Comparison of ENCODE assay signal across 26 mouse cellular contexts in the genomic region with DNA sequence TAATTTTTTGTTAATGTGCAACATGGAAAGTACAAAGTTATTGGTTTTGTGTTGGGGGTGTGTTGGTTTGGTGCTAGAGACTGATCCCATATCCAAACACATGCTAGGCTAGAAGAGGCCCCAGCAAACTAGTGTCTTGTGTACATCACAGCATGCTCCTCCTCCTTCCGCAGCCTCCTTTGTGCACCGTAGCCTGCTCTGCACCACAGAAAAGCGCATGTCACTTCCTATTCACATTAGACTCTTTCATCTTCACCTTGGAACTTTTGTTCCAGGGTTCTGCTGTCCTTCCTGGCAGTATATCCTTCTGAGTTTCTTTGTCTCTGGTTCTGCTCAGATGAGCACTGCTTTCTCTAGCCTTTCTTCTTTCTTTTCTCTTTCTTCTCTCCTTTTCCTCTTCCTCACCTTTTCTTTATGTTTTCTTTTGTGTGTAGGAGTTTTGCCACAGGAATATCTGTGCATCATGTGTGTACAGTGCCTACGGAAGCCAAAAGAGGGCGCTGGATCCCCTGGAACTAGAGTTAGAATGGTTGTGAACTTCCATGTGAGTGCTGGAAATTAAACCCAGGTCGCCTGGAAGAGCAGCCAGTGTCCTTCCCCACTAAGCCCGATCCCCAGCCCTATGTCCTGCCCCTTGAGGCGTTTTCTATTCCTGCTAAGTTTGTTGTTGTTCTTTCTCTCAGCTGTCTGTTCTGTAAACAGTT.
A peak's percentile ranks its signal among the peaks of the same experiment; 100 is the strongest.
DNase-seq lines count a peak whose midpoint lies in the region; ATAC-seq and TF ChIP-seq lines count a peak whose summit lies in the region.
"Had no signal": no experiment of that assay in that cellular context is flagged by ENCODE, and none has a peak within 500 bp of the region (broad histone marks: within the 10 kb centered on the region; RNA-seq: fewer than 3 reads in every experiment).

No protein-coding gene starts in this region.

- 77% methylated on average over 8 of the region's 8 CpGs for WGBS in hindbrain, embryonic 11.5 days
- 72% methylated on average over 8 of the region's 8 CpGs for WGBS in hindbrain, embryonic 16.5 days
- WGBS in midbrain, postnatal 0 days = 76% methylated on average over 8 of the region's 8 CpGs
- 77% methylated on average over 8 of the region's 8 CpGs for WGBS in midbrain, embryonic 11.5 days

- no peaks in the 10 kb centered on the region for H3K27me3 ChIP-seq in hindbrain, embryonic 11.5 days (ENCODE audit: control insufficient read depth, insufficient read depth, low read length)
- no peaks in the 10 kb centered on the region for H3K27me3 ChIP-seq in hindbrain, embryonic 16.5 days (replicated peaks; ENCODE audit: control insufficient read depth, insufficient read depth, low read length)
- H3K27me3 ChIP-seq in midbrain, postnatal 0 days (ENCODE audit: insufficient read depth, low read length) = no peaks in the 10 kb centered on the region
- H3K27me3 ChIP-seq in midbrain, embryonic 11.5 days (ENCODE audit: control insufficient read depth, insufficient read depth, low read length) = no peaks in the 10 kb centered on the region
- no peaks in the 10 kb centered on the region for H3K27me3 ChIP-seq in Patski
- H3K27me3 ChIP-seq: embryonic facial prominence, embryonic 15.5 days; heart, embryonic 12.5 days; neural tube, embryonic 15.5 days had no signal

- no peak overlapping the region for H3K9ac ChIP-seq in hindbrain, embryonic 11.5 days (ENCODE audit: low read depth, low read length)
- no peak overlapping the region for H3K9ac ChIP-seq in hindbrain, embryonic 16.5 days (ENCODE audit: low read depth, low read length)
- no peak overlapping the region for H3K9ac ChIP-seq in midbrain, postnatal 0 days (replicated peaks; ENCODE audit: low read length, poor library complexity, severe bottlenecking)
- H3K9ac ChIP-seq in midbrain, embryonic 11.5 days (ENCODE audit: low read length) = no peak overlapping the region
- H3K9ac ChIP-seq: embryonic facial prominence, embryonic 15.5 days; heart, embryonic 12.5 days; neural tube, embryonic 15.5 days had no signal

- H3K4me3 ChIP-seq in hindbrain, embryonic 11.5 days (ENCODE audit: low read depth, low read length) = no peak overlapping the region
- no peak overlapping the region for H3K4me3 ChIP-seq in hindbrain, embryonic 16.5 days (ENCODE audit: low read length)
- no peak overlapping the region for H3K4me3 ChIP-seq in midbrain, postnatal 0 days (ENCODE audit: low read depth, low read length)
- H3K4me3 ChIP-seq in midbrain, embryonic 11.5 days (ENCODE audit: low read depth, low read length) = no peak overlapping the region
- H3K4me3 ChIP-seq: embryonic facial prominence, embryonic 15.5 days; forebrain, embryonic 10.5 days; heart, embryonic 12.5 days; left cerebral cortex, adult 2 months; limb, embryonic 10.5 days; myocyte; neural tube, embryonic 15.5 days had no signal

- POLR2A ChIA-PET in Patski (lab: Charles Lee) = no interaction called here

- peak; percentile 9; the same call in 1 of the 2 replicates for TF ChIP-seq CTCF in midbrain, postnatal 0 days (IDR thresholded peaks at IDR 0.05)
- TF ChIP-seq CTCF in Patski (IDR thresholded peaks at IDR 0.05) = peak; percentile 30

- H3K36me3 ChIP-seq in hindbrain, embryonic 11.5 days (ENCODE audit: control insufficient read depth, insufficient read depth, low read length) = no peaks in the 10 kb centered on the region; the same call in 1 of the 2 replicates
- peaks cover 10% of the 10 kb centered on the region for H3K36me3 ChIP-seq in hindbrain, embryonic 16.5 days (ENCODE audit: control insufficient read depth, insufficient read depth, low read length)
- H3K36me3 ChIP-seq in midbrain, postnatal 0 days (ENCODE audit: insufficient read depth, low read length) = peaks cover 22% of the 10 kb centered on the region
- H3K36me3 ChIP-seq in midbrain, embryonic 11.5 days (ENCODE audit: control insufficient read depth, insufficient read depth, low read length) = peaks cover 3% of the 10 kb centered on the region; the same call in 1 of the 2 replicates

- no peak for ATAC-seq in hindbrain, embryonic 11.5 days (ENCODE audit: low FRiP score)
- ATAC-seq in hindbrain, embryonic 16.5 days = no peak
- no peak for ATAC-seq in midbrain, postnatal 0 days (ENCODE audit: low FRiP score)
- no peak for ATAC-seq in midbrain, embryonic 11.5 days (ENCODE audit: low FRiP score)
- ATAC-seq in Patski = no peak
- no peak for ATAC-seq in erythroblast, adult 5-6 weeks (replicated peaks; ENCODE audit: low FRiP score, poor library complexity, severe bottlenecking)

- H3K27ac ChIP-seq in hindbrain, embryonic 11.5 days (ENCODE audit: low read depth, low read length) = 0 out of 2 replicates have a peak overlapping the region, but pooled peaks have one; percentile 44
- H3K27ac ChIP-seq in hindbrain, embryonic 16.5 days (ENCODE audit: low read depth, low read length) = no peak overlapping the region
- H3K27ac ChIP-seq in midbrain, postnatal 0 days (ENCODE audit: low read depth, low read length) = no peak overlapping the region
- H3K27ac ChIP-seq in midbrain, embryonic 11.5 days (ENCODE audit: low read depth, low read length) = no peak overlapping the region
- H3K27ac ChIP-seq: embryonic facial prominence, embryonic 15.5 days; forebrain, embryonic 10.5 days; left cerebral cortex, adult 2 months; limb, embryonic 10.5 days; neural tube, embryonic 15.5 days had no signal

- no peaks in the 10 kb centered on the region; the same call in 1 of the 2 replicates for H3K4me1 ChIP-seq in hindbrain, embryonic 11.5 days (replicated peaks; ENCODE audit: control insufficient read depth, insufficient read depth, low read length)
- 0 out of 2 replicates have a peak, but pooled peaks cover 3% of the 10 kb centered on the region for H3K4me1 ChIP-seq in hindbrain, embryonic 16.5 days (ENCODE audit: control insufficient read depth, insufficient read depth, low read depth, low read length)
- no peaks in the 10 kb centered on the region for H3K4me1 ChIP-seq in midbrain, postnatal 0 days (ENCODE audit: insufficient read depth, low read length)
- H3K4me1 ChIP-seq in midbrain, embryonic 11.5 days (ENCODE audit: control insufficient read depth, insufficient read depth, low read length) = no peaks in the 10 kb centered on the region
- H3K4me1 ChIP-seq: embryonic facial prominence, embryonic 15.5 days; forebrain, embryonic 10.5 days; heart, embryonic 12.5 days; limb, embryonic 10.5 days had no signal

- DNase-seq in hindbrain, embryonic 11.5 days (ENCODE audit: low spot score) = no peak
- no peak for DNase-seq in midbrain, postnatal 0 days (ENCODE audit: low spot score)
- no peak for DNase-seq in midbrain, embryonic 11.5 days (ENCODE audit: low spot score, missing footprints)
- no peak for DNase-seq in Patski (ENCODE audit: low read depth, low spot score)
- DNase-seq in naive thymus-derived CD4-positive, alpha-beta T cell, adult 2 months (ENCODE audit: low read depth) = peak; percentile 23
- DNase-seq: adrenal gland, adult 2 months; cerebellum, adult 2 months; cerebellum, postnatal 36 days; gastrocnemius, postnatal 36 days; heart, postnatal 14 days; kidney, adult 8-10 months; kidney, postnatal 14 days; lung, adult 2 months; lung, postnatal 36 days; right cerebral cortex, postnatal 14 days; thymus, postnatal 25 days had no signal

- H3K4me2 ChIP-seq in hindbrain, embryonic 11.5 days (replicated peaks; ENCODE audit: low read depth, low read length) = no peak overlapping the region
- no peak overlapping the region for H3K4me2 ChIP-seq in hindbrain, embryonic 16.5 days (ENCODE audit: low read length)
- H3K4me2 ChIP-seq in midbrain, postnatal 0 days (ENCODE audit: low read depth, low read length, poor library complexity, severe bottlenecking) = no peak overlapping the region
- no peak overlapping the region for H3K4me2 ChIP-seq in midbrain, embryonic 11.5 days
- H3K4me2 ChIP-seq: embryonic facial prominence, embryonic 15.5 days; heart, embryonic 12.5 days; neural tube, embryonic 15.5 days had no signal

- no peaks in the 10 kb centered on the region for H3K9me3 ChIP-seq in hindbrain, embryonic 11.5 days (ENCODE audit: control insufficient read depth, low read length)
- no peaks in the 10 kb centered on the region for H3K9me3 ChIP-seq in hindbrain, embryonic 16.5 days (ENCODE audit: control insufficient read depth, low read length)
- no peaks in the 10 kb centered on the region for H3K9me3 ChIP-seq in midbrain, postnatal 0 days (ENCODE audit: low read length)
- H3K9me3 ChIP-seq in midbrain, embryonic 11.5 days (ENCODE audit: control insufficient read depth, low read length) = no peaks in the 10 kb centered on the region
- H3K9me3 ChIP-seq: embryonic facial prominence, embryonic 15.5 days; forebrain, embryonic 10.5 days; G1E; heart, embryonic 12.5 days; limb, embryonic 10.5 days; neural tube, embryonic 15.5 days had no signal

- in situ Hi-C loops in Patski (cut with MboI; ENCODE audit: low pct_unique_long_range_greater_than_20kb) = loop anchor here (25.0 kb wide), 1 partner anchor 634 kb away; no protein-coding TSS in a partner anchor

- CTCF ChIA-PET in Patski (lab: Charles Lee) = no interaction called here
